Mouse (Mus musculus) kidney, adult 18-20 months (tissue): ENCODE measurements around the gene Slc25a38.
"Not testable (repeated sequence)": the region's sequence is repeated elsewhere in the genome, so short reads cannot be mapped to it uniquely, and the experiment has no call there.

Experiments used
- DNase-seq: peaks from one replicate; pipeline ENCODE4 v3.0.0; 2021

Slc25a38 gene

GRCm38 (mm10) chr9:120101165-120101564 is 9.0 kb upstream of the Slc25a38 start:
- no peak for DNase-seq

GRCm38 (mm10) chr9:120108953-120109352 is 1.2 kb upstream of the Slc25a38 start:
- DNase-seq: not testable (repeated sequence)

- DNase-seq: no peak
These were observed 1.2 kb downstream of the Slc25a38 start for GRCm38 (mm10) chr9:120111156-120111945.

GRCm38 (mm10) chr9:120112472-120112871 is 2.3 kb downstream of the Slc25a38 start:
- DNase-seq: no peak

GRCm38 (mm10) chr9:120113456-120113855 is 3.3 kb downstream of the Slc25a38 start:
- DNase-seq: no peak

GRCm38 (mm10) chr9:120114051-120114788 is 4.0 kb downstream of the Slc25a38 start:
- DNase-seq: no peak

- DNase-seq: no peak
These were observed 4.6 kb downstream of the Slc25a38 start for GRCm38 (mm10) chr9:120114789-120115151.

- DNase-seq: no peak
These were observed 5.4 kb downstream of the Slc25a38 start for GRCm38 (mm10) chr9:120115580-120115979.

GRCm38 (mm10) chr9:120116184-120116624 is 6.0 kb downstream of the Slc25a38 start:
- DNase-seq: no peak

GRCm38 (mm10) chr9:120118212-120118611 is 8.0 kb downstream of the Slc25a38 start:
- no peak for DNase-seq

GRCm38 (mm10) chr9:120120503-120120902 is 10.3 kb downstream of the Slc25a38 start:
- DNase-seq: no peak

GRCm38 (mm10) chr9:120126868-120127267 is 16.7 kb downstream of the Slc25a38 start:
- no peak for DNase-seq

GRCm38 (mm10) chr9:120127538-120128251 is 17.5 kb downstream of the Slc25a38 start, which contains the start of gene Rpsa:
Gene Rpsa, plus strand, starts transcription at chr9:120127689.
- peak; percentile 93 for DNase-seq

GRCm38 (mm10) chr9:120129276-120129675 is 19.1 kb downstream of the Slc25a38 start:
- no peak for DNase-seq

GRCm38 (mm10) chr9:120131784-120132288 is 21.7 kb downstream of the Slc25a38 start:
- no peak for DNase-seq

- no peak for DNase-seq
These were observed 23.0 kb downstream of the Slc25a38 start for GRCm38 (mm10) chr9:120132980-120133754.

- no peak for DNase-seq
These were observed 23.7 kb downstream of the Slc25a38 start for GRCm38 (mm10) chr9:120133755-120134475.

- no peak for DNase-seq
These were observed 24.5 kb downstream of the Slc25a38 start for GRCm38 (mm10) chr9:120134529-120135160.

GRCm38 (mm10) chr9:120135454-120135853 is 25.3 kb downstream of the Slc25a38 start:
- no peak for DNase-seq

GRCm38 (mm10) chr9:120140652-120141051 is 30.5 kb downstream of the Slc25a38 start:
- peak; percentile 73 for DNase-seq

GRCm38 (mm10) chr9:120144474-120144873 is 34.3 kb downstream of the Slc25a38 start:
- no peak for DNase-seq
